Mouse (Mus musculus) T-helper 17 cell (primary cell): ENCODE data around the gene Rfx4.

ENCODE experiments used
- in situ Hi-C, 2 experiments: fragments of 300-600 bp; cut with MboI, MseI; formaldehyde crosslinking; loops; 1 replicate in 1 of 2; 2 replicates in 1 of 2; pipeline ENCODE4 v1.15.1; 2025; ENCODE audit warnings: high pct_unique_total_duplicates in 2 of 2

Gene Rfx4

GRCm38 (mm10) chr10:84755786-84756203 lies at the start of gene Rfx4:
Rfx4 (plus strand) TSS chr10:84756062.
- in situ Hi-C loops: no loop called here

- in situ Hi-C loops: no loop called here
Observed at GRCm38 (mm10) chr10:84706543-84706942, 49.3 kb upstream of the Rfx4 start.

- in situ Hi-C loops: no loop called here
Observed at GRCm38 (mm10) chr10:84707226-84707625, 48.6 kb upstream of the Rfx4 start.

GRCm38 (mm10) chr10:84707752-84708530 lies 47.9 kb upstream of the Rfx4 start:
- in situ Hi-C loops: no loop called here

- in situ Hi-C loops: no loop called here
Observed at GRCm38 (mm10) chr10:84710192-84710591, 45.7 kb upstream of the Rfx4 start.

- in situ Hi-C loops: no loop called here
Observed at GRCm38 (mm10) chr10:84710827-84711226, 45.0 kb upstream of the Rfx4 start.

- in situ Hi-C loops: no loop called here
Observed at GRCm38 (mm10) chr10:84711479-84711878, 44.4 kb upstream of the Rfx4 start.

GRCm38 (mm10) chr10:84711940-84712339 lies 43.9 kb upstream of the Rfx4 start:
- in situ Hi-C loops: no loop called here

- in situ Hi-C loops: no loop called here
Observed at GRCm38 (mm10) chr10:84712532-84712931, 43.3 kb upstream of the Rfx4 start.

GRCm38 (mm10) chr10:84713043-84713442 lies 42.8 kb upstream of the Rfx4 start:
- in situ Hi-C loops: no loop called here

- in situ Hi-C loops: no loop called here
Observed at GRCm38 (mm10) chr10:84715639-84716038, 40.2 kb upstream of the Rfx4 start.

- in situ Hi-C loops: no loop called here
Observed at GRCm38 (mm10) chr10:84716581-84716980, 39.3 kb upstream of the Rfx4 start.

- in situ Hi-C loops: loop anchor here in 1 of 2 experiments (5.0 kb wide), 1 partner anchor 50 kb away; no protein-coding TSS in a partner anchor
Observed at GRCm38 (mm10) chr10:84722711-84723110, 33.2 kb upstream of the Rfx4 start.

- in situ Hi-C loops: no loop called here
Observed at GRCm38 (mm10) chr10:84727005-84727404, 28.9 kb upstream of the Rfx4 start.

- in situ Hi-C loops: no loop called here
Observed at GRCm38 (mm10) chr10:84727760-84728159, 28.1 kb upstream of the Rfx4 start.

- in situ Hi-C loops: loop anchor here in 1 of 2 experiments (5.0 kb wide), 1 partner anchor 87 kb away; no protein-coding TSS in a partner anchor
Observed at GRCm38 (mm10) chr10:84730078-84730477, 25.8 kb upstream of the Rfx4 start.

- in situ Hi-C loops: loop anchor here in 1 of 2 experiments (5.0 kb wide), 1 partner anchor 86 kb away; no protein-coding TSS in a partner anchor
Observed at GRCm38 (mm10) chr10:84730956-84731355, 24.9 kb upstream of the Rfx4 start.

GRCm38 (mm10) chr10:84733511-84733910 lies 22.4 kb upstream of the Rfx4 start:
- in situ Hi-C loops: loop anchor here in 1 of 2 experiments (5.0 kb wide), 1 partner anchor 84 kb away; no protein-coding TSS in a partner anchor

GRCm38 (mm10) chr10:84754851-84755785 lies 744 bp upstream of the Rfx4 start:
- in situ Hi-C loops: no loop called here

GRCm38 (mm10) chr10:84756435-84757095 lies 703 bp downstream of the Rfx4 start:
- in situ Hi-C loops: no loop called here

- in situ Hi-C loops: no loop called here
Observed at GRCm38 (mm10) chr10:84757426-84758199, 1.8 kb downstream of the Rfx4 start.
